Mouse (Mus musculus) CH12.LX (cell line): Measurements from ENCODE around the gene Plekha4. TPM values are rescaled to one million over a fixed set of nuclear protein-coding genes. Genes with fewer than 3 reads are reported as not detected.
A peak's percentile ranks its signal among the peaks of the same experiment; 100 is the strongest.

ENCODE experiments used
- DNase-seq: peaks from one replicate; pipeline ENCODE4 v3.0.0-alpha.2; 2013; ENCODE audit errors: extremely low read depth
- H3K27ac ChIP-seq: 2 replicates; pipeline ENCODE4 v1.5.1; 2012; ENCODE audit warnings: low read depth, mild to moderate bottlenecking, control low read depth, moderate library complexity; ENCODE audit not compliant: insufficient read depth
- H3K27me3 ChIP-seq: replicated peaks from 2 replicates; pipeline ENCODE3; 2012; ENCODE audit warnings: inconsistent platforms
- H3K36me3 ChIP-seq, 2 experiments: replicated peaks in 1 of 2; 2 replicates each; pipeline versions ENCODE3 to v1.6.1; 2012; ENCODE audit warnings: inconsistent platforms in 1 of 2, low read length in 1 of 2, mild to moderate bottlenecking in 1 of 2, mixed read lengths in 1 of 2, moderate library complexity in 1 of 2; ENCODE audit not compliant: control insufficient read depth in 1 of 2, insufficient read depth in 1 of 2
- H3K4me1 ChIP-seq, 2 experiments: 2 replicates each; pipeline ENCODE4 v1.6.1; 2012; ENCODE audit warnings: inconsistent platforms in 1 of 2, moderate library complexity in 1 of 2; ENCODE audit not compliant: insufficient read depth in 2 of 2, control insufficient read depth in 1 of 2
- H3K4me2 ChIP-seq: 2 replicates; pipeline ENCODE4 v1.6.1; 2012; ENCODE audit warnings: low read depth, mild to moderate bottlenecking, control low read depth; ENCODE audit not compliant: poor library complexity, insufficient read depth, severe bottlenecking
- H3K4me3 ChIP-seq, 3 experiments: fragments of 150-350 bp in 1 of 3; sonication (generic) in 1 of 3; replicated peaks in 1 of 3; 2 replicates each; pipeline versions ENCODE3 to v1.5.1; 2011 to 2012; ENCODE audit warnings: low read depth in 2 of 3, low read length in 2 of 3, mild to moderate bottlenecking in 2 of 3, moderate library complexity in 2 of 3, control low read depth in 1 of 3, improper control_type of control experiment in 1 of 3, inconsistent platforms in 1 of 3, mixed read lengths in 1 of 3; ENCODE audit not compliant: poor library complexity in 1 of 3
- H3K79me2 ChIP-seq: replicated peaks from 2 replicates; pipeline ENCODE4 v1.6.1; 2012; ENCODE audit warnings: mild to moderate bottlenecking, moderate library complexity; ENCODE audit not compliant: control insufficient read depth, poor library complexity, insufficient read depth, severe bottlenecking; ENCODE audit errors: extremely low read depth
- H3K9ac ChIP-seq: 2 replicates; pipeline ENCODE4 v1.6.1; 2012; ENCODE audit warnings: low read depth, mild to moderate bottlenecking, control low read depth, moderate library complexity; ENCODE audit not compliant: insufficient read depth
- H3K9me3 ChIP-seq: replicated peaks from 2 replicates; pipeline ENCODE3; 2012; ENCODE audit warnings: low read length, inconsistent platforms, mixed read lengths
- BHLHE40 ChIP-seq: IDR thresholded peaks from 2 replicates; pipeline ENCODE4 v1.6.1; 2011; ENCODE audit warnings: mild to moderate bottlenecking, low read depth, low read length, improper control_type of control experiment
- CHD2 ChIP-seq: IDR thresholded peaks from 2 replicates; pipeline ENCODE4 v1.6.1; 2011; ENCODE audit warnings: low read length, improper control_type of control experiment
- ELF1 ChIP-seq: IDR thresholded peaks from 2 replicates; pipeline ENCODE4 v1.6.1; 2014; ENCODE audit warnings: low read depth, mild to moderate bottlenecking, inconsistent platforms, low read length, improper control_type of control experiment
- ETS1 ChIP-seq: conservative IDR thresholded peaks from 2 replicates; pipeline ENCODE4 v1.6.1; 2012; ENCODE audit warnings: low read depth, mild to moderate bottlenecking, inconsistent platforms, low read length, improper control_type of control experiment, moderate library complexity
- HCFC1 ChIP-seq: IDR thresholded peaks from 2 replicates; pipeline ENCODE4 v1.6.1; 2012; ENCODE audit warnings: low read depth, mild to moderate bottlenecking, inconsistent platforms, low read length, improper control_type of control experiment
- JUND ChIP-seq: conservative IDR thresholded peaks from 2 replicates; pipeline ENCODE4 v1.6.1; 2011; ENCODE audit warnings: low read depth, low read length, improper control_type of control experiment
- MAFK ChIP-seq: IDR thresholded peaks from 2 replicates; pipeline ENCODE4 v1.6.1; 2011; ENCODE audit warnings: low read length, improper control_type of control experiment; ENCODE audit not compliant: insufficient replicate concordance
- MAX ChIP-seq: IDR thresholded peaks from 2 replicates; pipeline ENCODE4 v1.6.1; 2011; ENCODE audit warnings: low read length, improper control_type of control experiment
- MEF2A ChIP-seq: IDR thresholded peaks from 2 replicates; pipeline ENCODE4 v1.6.1; 2014; ENCODE audit warnings: low read depth, mild to moderate bottlenecking, inconsistent platforms, low read length, improper control_type of control experiment, borderline replicate concordance
- MXI1 ChIP-seq: IDR thresholded peaks from 2 replicates; pipeline ENCODE4 v1.6.1; 2011; ENCODE audit warnings: mild to moderate bottlenecking, low read depth, low read length, improper control_type of control experiment
- NRF1 ChIP-seq: IDR thresholded peaks from 2 replicates; pipeline ENCODE4 v1.6.1; 2014; ENCODE audit warnings: low read depth, mild to moderate bottlenecking, inconsistent platforms, low read length, improper control_type of control experiment, moderate library complexity
- POLR2A ChIP-seq: IDR thresholded peaks from 2 replicates; pipeline ENCODE4 v1.6.1; 2011; ENCODE audit warnings: low read depth, mild to moderate bottlenecking, improper control_type of control experiment, low read length
- RAD21 ChIP-seq: IDR thresholded peaks from 2 replicates; pipeline ENCODE4 v1.6.1; 2011; ENCODE audit warnings: low read depth, mild to moderate bottlenecking, low read length, improper control_type of control experiment, moderate library complexity
- SIN3A ChIP-seq: IDR thresholded peaks from 2 replicates; pipeline ENCODE4 v1.6.1; 2012; ENCODE audit warnings: low read length, improper control_type of control experiment, inconsistent platforms
- TBP ChIP-seq: conservative IDR thresholded peaks from 2 replicates; pipeline ENCODE4 v1.6.1; 2011; ENCODE audit warnings: low read depth, low read length, improper control_type of control experiment
- TCF12 ChIP-seq: IDR thresholded peaks from 2 replicates; pipeline ENCODE4 v1.6.1; 2014; ENCODE audit warnings: low read depth, mild to moderate bottlenecking, inconsistent platforms, low read length, improper control_type of control experiment
- USF2 ChIP-seq: conservative IDR thresholded peaks from 2 replicates; pipeline ENCODE4 v1.6.1; 2011; ENCODE audit warnings: low read depth, low read length, improper control_type of control experiment
- ZC3H11A ChIP-seq: IDR thresholded peaks from 2 replicates; pipeline ENCODE4 v1.6.1; 2012; ENCODE audit warnings: low read depth, mild to moderate bottlenecking, inconsistent platforms, low read length, improper control_type of control experiment
- ZMIZ1 ChIP-seq: IDR thresholded peaks from 2 replicates; pipeline ENCODE4 v1.6.1; 2012; ENCODE audit warnings: low read depth, mild to moderate bottlenecking, inconsistent platforms, low read length, improper control_type of control experiment
- ZNF384 ChIP-seq: IDR thresholded peaks from 2 replicates; pipeline ENCODE4 v1.6.1; 2012; ENCODE audit warnings: low read depth, low read length, improper control_type of control experiment, inconsistent platforms
- dilution Hi-C: fragments of 300-500 bp; cut with MboI; formaldehyde crosslinking; loops from 2 replicates; pipeline ENCODE4 v1.14.3; 2020; ENCODE audit warnings: low sequenced_read_pairs; ENCODE audit not compliant: extremely low pct_unique_long_range_greater_than_20kb, extremely low pct_ligation_motif_present
- in situ Hi-C: fragments of 300-500 bp; cut with MboI; formaldehyde crosslinking; loops from 3 replicates; pipeline ENCODE4 v1.14.3; 2019; ENCODE audit warnings: low sequenced_read_pairs, low pct_ligation_motif_present, low pct_unique_long_range_greater_than_20kb, mixed read lengths
- polyA plus RNA-seq: library from polyadenylated mRNA; unstranded; fragments of >175 nt; gene quantifications from 2 replicates; pipeline ENCODE4 v1.2.1, GENCODE M21; 2012; ENCODE audit warnings: low read depth; ENCODE audit not compliant: insufficient read length
- total RNA-seq, 2 experiments: library from RNA; depleted of rRNA; stranded (reverse); fragments of 300-350 nt in 1 of 2; fragments of >200 nt in 1 of 2; gene quantifications; 2 replicates each; pipeline ENCODE4 v1.2.3; 2012 to 2014

The Plekha4 gene
- total and polyA plus RNA-seq, 3 experiments = 0.25 to 0.90 (median 0.28) TPM

- no peak for TF ChIP-seq MAX
- TF ChIP-seq TBP = 0 out of 2 replicates have a peak, but pooled peaks have one; percentile 24
- H3K4me3 ChIP-seq = peak overlapping the region in 1 of 3 experiments; percentile 22
- no peaks in the 10 kb centered on the region for H3K9me3 ChIP-seq
- dilution Hi-C loops (no loop called here), in situ Hi-C loops (no loop called here)
- H3K36me3 ChIP-seq = peaks cover 0 to 11% of the 10 kb centered on the region in 2 experiments
- H3K4me2 ChIP-seq = peak overlapping the region; percentile 74
- H3K27ac ChIP-seq = no peak overlapping the region
- no peak overlapping the region for H3K9ac ChIP-seq
- no peak for DNase-seq
- no peaks in the 10 kb centered on the region for H3K27me3 ChIP-seq
- H3K79me2 ChIP-seq = no peaks in the 10 kb centered on the region
- peaks cover 8 to 39% of the 10 kb centered on the region in 2 experiments for H3K4me1 ChIP-seq
Observed at GRCm38 (mm10) chr7:45568601-45569473, 42.7 kb downstream of the Plekha4 start.

- TF ChIP-seq SIN3A (no peak), TBP (0 out of 2 replicates have a peak, but pooled peaks have one; percentile 39), ZMIZ1 (0 out of 2 replicates have a peak, but pooled peaks have one; percentile 26), NRF1 (peak; percentile 39), ZNF384 (no peak), ELF1 (peak; percentile 64), POLR2A (peak; percentile 65), TCF12 (peak; percentile 71; the same call in 1 of the 2 replicates), MXI1 (peak; percentile 64), BHLHE40 (0 out of 2 replicates have a peak, but pooled peaks have one; percentile 5), JUND (no peak), ETS1 (no peak), MEF2A (0 out of 2 replicates have a peak, but pooled peaks have one; percentile 18), HCFC1 (peak; percentile 73), MAFK (no peak), CHD2 (no peak), RAD21 (no peak), USF2 (no peak), ZC3H11A (no peak)
- DNase-seq = peak; percentile 74
- H3K4me1 ChIP-seq = peaks cover 8 to 39% of the 10 kb centered on the region in 2 experiments
- dilution Hi-C loops (no loop called here), in situ Hi-C loops (no loop called here)
- H3K4me2 ChIP-seq = peak within 1 kb of the TSS; percentile 81
- H3K27me3 ChIP-seq = no peaks in the 10 kb centered on the region
- H3K9me3 ChIP-seq = no peaks in the 10 kb centered on the region
- no peak within 1 kb of the TSS for H3K27ac ChIP-seq
- H3K36me3 ChIP-seq = peaks cover 0 to 24% of the 10 kb centered on the region in 2 experiments
- peak within 1 kb of the TSS; percentile 77 for H3K9ac ChIP-seq
- H3K79me2 ChIP-seq = no peaks in the 10 kb centered on the region
- peak within 1 kb of the TSS; percentile 73 to 87 (median 81) for H3K4me3 ChIP-seq
Observed at GRCm38 (mm10) chr7:45570103-45570741, 44.1 kb downstream of the Plekha4 start, which contains the start of gene Bcat2. Bcat2 (plus strand) TSS chr7:45570153.
